Mouse (Mus musculus) midbrain, embryonic 16.5 days (tissue): ENCODE data around the gene Fam186b. TPM values are rescaled to one million over a fixed set of nuclear protein-coding genes. Genes with fewer than 3 reads are reported as not detected.

ENCODE experiments used
- ATAC-seq: fragments of 200-750 bp; cut with Nextera tagmentation; 2 replicates; pipeline ENCODE4 v1.8.0; 2017; ENCODE audit warnings: moderate TSS enrichment
- H3K27ac ChIP-seq: fragments of 300-500 bp; sonication (generic); 2 replicates; pipeline ENCODE4 v1.5.1; 2014; ENCODE audit warnings: mild to moderate bottlenecking, low read length, mixed read lengths
- H3K27me3 ChIP-seq: fragments of 300-500 bp; sonication (generic); 2 replicates; pipeline ENCODE4 v1.6.1; 2014; ENCODE audit warnings: low read depth, low read length, mixed read lengths; ENCODE audit not compliant: control insufficient read depth, insufficient read depth
- H3K36me3 ChIP-seq: fragments of 300-500 bp; sonication (generic); 2 replicates; pipeline ENCODE4 v1.6.1; 2014; ENCODE audit warnings: mild to moderate bottlenecking, low read length, moderate library complexity, mixed read lengths; ENCODE audit not compliant: control insufficient read depth, insufficient read depth
- H3K4me1 ChIP-seq: fragments of 300-500 bp; sonication (generic); 2 replicates; pipeline ENCODE4 v1.6.1; 2014; ENCODE audit warnings: mild to moderate bottlenecking, low read length, mixed read lengths; ENCODE audit not compliant: control insufficient read depth, insufficient read depth
- H3K4me2 ChIP-seq: fragments of 300-500 bp; sonication (generic); 2 replicates; pipeline ENCODE4 v1.6.1; 2014; ENCODE audit warnings: mild to moderate bottlenecking, low read length, mixed read lengths
- H3K4me3 ChIP-seq: fragments of 300-500 bp; sonication (generic); 2 replicates; pipeline ENCODE4 v1.5.1; 2014; ENCODE audit warnings: low read depth, mild to moderate bottlenecking, low read length, moderate library complexity, mixed read lengths
- H3K9ac ChIP-seq: fragments of 300-500 bp; sonication (generic); 2 replicates; pipeline ENCODE4 v1.6.1; 2014; ENCODE audit warnings: low read depth, low read length, mixed read lengths
- H3K9me3 ChIP-seq: fragments of 300-500 bp; sonication (generic); replicated peaks from 2 replicates; pipeline ENCODE4 v1.6.1; 2014; ENCODE audit warnings: mild to moderate bottlenecking, low read length, mixed read lengths; ENCODE audit not compliant: control insufficient read depth, poor library complexity, severe bottlenecking
- WGBS: fragments of 180-500 bp; shearing (Covaris S2); extraction: QIAGEN DNeasy Blood & Tissue Kit; methylation state at CpG from one replicate; pipeline ENCODE4 v1.1.7; 2014; 5-methylcytosine and 5-hydroxymethylcytosine counted together
- polyA plus RNA-seq: library from polyadenylated mRNA; unstranded; fragments of >200 nt; fragmentation: Nextera tagmentation; extraction: Ambion mirVana; gene quantifications from 2 replicates; pipeline ENCODE4 v1.2.1, GENCODE M21; 2015

The Fam186b gene
- polyA plus RNA-seq, 1 experiment from 2014 or later, result 0.53 TPM

GRCm38 (mm10) chr15:99335801-99336320 is 40.2 kb upstream of the Fam186b start:
- Histone ChIP-seq H3K27ac (no peak overlapping the region), H3K36me3 (no peaks in the 10 kb centered on the region; the same call in 1 of the 2 replicates), H3K4me3 (no peak overlapping the region), H3K9ac (no peak overlapping the region), H3K4me1 (no peaks in the 10 kb centered on the region), H3K9me3 (no peaks in the 10 kb centered on the region), H3K4me2 (no peak overlapping the region), H3K27me3 (no peaks in the 10 kb centered on the region)
- WGBS, result 86% methylated on average over 8 of the region's 8 CpGs
- no peak for ATAC-seq

- WGBS, result 87% methylated on average over 6 of the region's 6 CpGs
- Histone ChIP-seq H3K36me3 (no peaks in the 10 kb centered on the region; the same call in 1 of the 2 replicates), H3K4me3 (no peak overlapping the region), H3K9me3 (no peaks in the 10 kb centered on the region), H3K27ac (no peak overlapping the region; the same call in 1 of the 2 replicates), H3K27me3 (no peaks in the 10 kb centered on the region), H3K4me1 (no peaks in the 10 kb centered on the region), H3K4me2 (no peak overlapping the region), H3K9ac (no peak overlapping the region)
- no peak for ATAC-seq
These were observed 38.8 kb upstream of the Fam186b start for GRCm38 (mm10) chr15:99334500-99334899.

- Histone ChIP-seq H3K4me2 (no peak overlapping the region), H3K9me3 (no peaks in the 10 kb centered on the region), H3K36me3 (no peaks in the 10 kb centered on the region; the same call in 1 of the 2 replicates), H3K9ac (no peak overlapping the region), H3K4me1 (no peaks in the 10 kb centered on the region), H3K27me3 (no peaks in the 10 kb centered on the region), H3K4me3 (no peak overlapping the region), H3K27ac (peak overlapping the region; percentile 70)
- no peak for ATAC-seq
- WGBS, result 97% methylated on average over 3 of the region's 3 CpGs
These were observed 38.0 kb upstream of the Fam186b start for GRCm38 (mm10) chr15:99333676-99334065.

GRCm38 (mm10) chr15:99332921-99333675 is 37.4 kb upstream of the Fam186b start:
- peak overlapping the region; percentile 70 for H3K27ac ChIP-seq
- no peaks in the 10 kb centered on the region for H3K9me3 ChIP-seq
- no peak overlapping the region for H3K4me3 ChIP-seq
- ATAC-seq, result no peak
- 72% methylated on average over 9 of the region's 9 CpGs for WGBS
- H3K36me3 ChIP-seq, result no peaks in the 10 kb centered on the region; the same call in 1 of the 2 replicates
- no peaks in the 10 kb centered on the region for H3K27me3 ChIP-seq
- no peaks in the 10 kb centered on the region for H3K4me1 ChIP-seq
- no peak overlapping the region for H3K9ac ChIP-seq
- no peak overlapping the region for H3K4me2 ChIP-seq

- no peaks in the 10 kb centered on the region for H3K4me1 ChIP-seq
- no peak overlapping the region for H3K4me2 ChIP-seq
- H3K4me3 ChIP-seq, result no peak overlapping the region
- H3K9ac ChIP-seq, result no peak overlapping the region
- H3K27ac ChIP-seq, result 0 out of 2 replicates have a peak overlapping the region, but pooled peaks have one; percentile 44
- no peak for ATAC-seq
- no peaks in the 10 kb centered on the region for H3K9me3 ChIP-seq
- H3K36me3 ChIP-seq, result peaks cover 7% of the 10 kb centered on the region
- H3K27me3 ChIP-seq, result no peaks in the 10 kb centered on the region
These were observed 36.4 kb upstream of the Fam186b start for GRCm38 (mm10) chr15:99332111-99332510.

GRCm38 (mm10) chr15:99331341-99331740 is 35.7 kb upstream of the Fam186b start:
- Histone ChIP-seq H3K9me3 (no peaks in the 10 kb centered on the region), H3K27me3 (no peaks in the 10 kb centered on the region), H3K4me3 (no peak overlapping the region), H3K9ac (no peak overlapping the region), H3K4me2 (no peak overlapping the region), H3K4me1 (no peaks in the 10 kb centered on the region), H3K36me3 (peaks cover 9% of the 10 kb centered on the region), H3K27ac (no peak overlapping the region)
- no peak for ATAC-seq
- 46% methylated on average over 5 of the region's 5 CpGs for WGBS

GRCm38 (mm10) chr15:99330324-99330723 is 34.6 kb upstream of the Fam186b start:
- no peak overlapping the region for H3K9ac ChIP-seq
- H3K4me1 ChIP-seq, result no peaks in the 10 kb centered on the region
- H3K4me2 ChIP-seq, result no peak overlapping the region
- H3K27me3 ChIP-seq, result no peaks in the 10 kb centered on the region
- H3K9me3 ChIP-seq, result no peaks in the 10 kb centered on the region
- H3K36me3 ChIP-seq, result peaks cover 9% of the 10 kb centered on the region
- 0 out of 2 replicates have a peak overlapping the region, but pooled peaks have one; percentile 41 for H3K27ac ChIP-seq
- H3K4me3 ChIP-seq, result no peak overlapping the region
- 67% methylated on average over 2 of the region's 2 CpGs for WGBS
- no peak for ATAC-seq

GRCm38 (mm10) chr15:99328011-99328410 is 32.3 kb upstream of the Fam186b start:
- Histone ChIP-seq H3K4me2 (no peak overlapping the region), H3K4me1 (no peaks in the 10 kb centered on the region), H3K27me3 (no peaks in the 10 kb centered on the region), H3K4me3 (no peak overlapping the region), H3K9me3 (no peaks in the 10 kb centered on the region), H3K36me3 (peaks cover 13% of the 10 kb centered on the region; the same call in 1 of the 2 replicates), H3K27ac (no peak overlapping the region), H3K9ac (no peak overlapping the region)
- WGBS, result 98% methylated on average over 5 of the region's 5 CpGs
- no peak for ATAC-seq

GRCm38 (mm10) chr15:99326959-99327358 is 31.3 kb upstream of the Fam186b start:
- 78% methylated on average over 1 of the region's 1 CpGs for WGBS
- Histone ChIP-seq H3K4me1 (no peaks in the 10 kb centered on the region), H3K4me2 (no peak overlapping the region), H3K27ac (no peak overlapping the region), H3K27me3 (no peaks in the 10 kb centered on the region), H3K36me3 (peaks cover 13% of the 10 kb centered on the region), H3K9ac (no peak overlapping the region), H3K9me3 (no peaks in the 10 kb centered on the region), H3K4me3 (no peak overlapping the region)
- ATAC-seq, result no peak
